Mouse (Mus musculus): ENCODE data around the gene Cotl1. TPM values are rescaled to one million over a fixed set of nuclear protein-coding genes. Genes with fewer than 3 reads are reported as not detected.
A peak's percentile ranks its signal among the peaks of the same experiment; 100 is the strongest.

Cotl1 gene
- polyA plus RNA-seq, 1 experiment, result 149 TPM

GRCm38 (mm10) chr8:119816219-119816618, 24.1 kb downstream of the Cotl1 start:
- no peak for DNase-seq

GRCm38 (mm10) chr8:119812650-119813431, 27.5 kb downstream of the Cotl1 start:
- no peaks in the 10 kb centered on the region for H3K27me3 ChIP-seq (ENCODE audit: control insufficient read depth, insufficient read depth, low read length)
- H3K27ac ChIP-seq (ENCODE audit: insufficient read depth, low read length), result no peak overlapping the region
- DNase-seq, result no peak
- H3K4me1 ChIP-seq (ENCODE audit: control insufficient read depth, insufficient read depth, low read length), result peaks cover 7% of the 10 kb centered on the region
- no peak overlapping the region for H3K4me3 ChIP-seq (replicated peaks; ENCODE audit: insufficient read depth, low read depth, low read length)
- TF ChIP-seq POLR2A (IDR thresholded peaks at IDR 0.05; ENCODE audit: borderline replicate concordance, insufficient read depth, low read length), result no peak
- TF ChIP-seq CTCF (IDR thresholded peaks at IDR 0.05; ENCODE audit: borderline replicate concordance, insufficient read depth, low read depth, low read length), result no peak
- 88% methylated on average over 12 of the region's 12 CpGs for WGBS

More at GRCm38 (mm10) chr8:119816219-119816618, 24.1 kb downstream of the Cotl1 start:
- Histone ChIP-seq H3K27me3 (ENCODE audit: control insufficient read depth, insufficient read depth, low read length) (no peaks in the 10 kb centered on the region), H3K27ac (ENCODE audit: insufficient read depth, low read length) (no peak overlapping the region), H3K4me1 (ENCODE audit: control insufficient read depth, insufficient read depth, low read length) (peaks cover 15% of the 10 kb centered on the region), H3K4me3 (replicated peaks; ENCODE audit: insufficient read depth, low read depth, low read length) (no peak overlapping the region)
- 72% methylated on average over 6 of the region's 6 CpGs for WGBS
- TF ChIP-seq POLR2A (IDR thresholded peaks at IDR 0.05; ENCODE audit: borderline replicate concordance, insufficient read depth, low read length) (no peak), CTCF (IDR thresholded peaks at IDR 0.05; ENCODE audit: borderline replicate concordance, insufficient read depth, low read depth, low read length) (no peak)

- peaks cover 12% of the 10 kb centered on the region for H3K4me1 ChIP-seq (ENCODE audit: control insufficient read depth, insufficient read depth, low read length)
- H3K27me3 ChIP-seq (ENCODE audit: control insufficient read depth, insufficient read depth, low read length), result no peaks in the 10 kb centered on the region
- no peak for DNase-seq
- no peak overlapping the region for H3K27ac ChIP-seq (ENCODE audit: insufficient read depth, low read length)
- WGBS, result 52% methylated on average over 6 of the region's 6 CpGs
- no peak for TF ChIP-seq POLR2A (IDR thresholded peaks at IDR 0.05; ENCODE audit: borderline replicate concordance, insufficient read depth, low read length)
- TF ChIP-seq CTCF (IDR thresholded peaks at IDR 0.05; ENCODE audit: borderline replicate concordance, insufficient read depth, low read depth, low read length), result no peak
- no peak overlapping the region for H3K4me3 ChIP-seq (replicated peaks; ENCODE audit: insufficient read depth, low read depth, low read length)
These were observed 28.4 kb downstream of the Cotl1 start for GRCm38 (mm10) chr8:119811925-119812324.

GRCm38 (mm10) chr8:119810953-119811499, 29.3 kb downstream of the Cotl1 start:
- Histone ChIP-seq H3K4me1 (ENCODE audit: control insufficient read depth, insufficient read depth, low read length) (peaks cover 18% of the 10 kb centered on the region), H3K4me3 (replicated peaks; ENCODE audit: insufficient read depth, low read depth, low read length) (no peak overlapping the region), H3K27ac (ENCODE audit: insufficient read depth, low read length) (no peak overlapping the region), H3K27me3 (ENCODE audit: control insufficient read depth, insufficient read depth, low read length) (no peaks in the 10 kb centered on the region)
- TF ChIP-seq POLR2A (IDR thresholded peaks at IDR 0.05; ENCODE audit: borderline replicate concordance, insufficient read depth, low read length) (no peak), CTCF (IDR thresholded peaks at IDR 0.05; ENCODE audit: borderline replicate concordance, insufficient read depth, low read depth, low read length) (no peak)
- 93% methylated on average over 14 of the region's 14 CpGs for WGBS
- DNase-seq, result no peak

DNA sequence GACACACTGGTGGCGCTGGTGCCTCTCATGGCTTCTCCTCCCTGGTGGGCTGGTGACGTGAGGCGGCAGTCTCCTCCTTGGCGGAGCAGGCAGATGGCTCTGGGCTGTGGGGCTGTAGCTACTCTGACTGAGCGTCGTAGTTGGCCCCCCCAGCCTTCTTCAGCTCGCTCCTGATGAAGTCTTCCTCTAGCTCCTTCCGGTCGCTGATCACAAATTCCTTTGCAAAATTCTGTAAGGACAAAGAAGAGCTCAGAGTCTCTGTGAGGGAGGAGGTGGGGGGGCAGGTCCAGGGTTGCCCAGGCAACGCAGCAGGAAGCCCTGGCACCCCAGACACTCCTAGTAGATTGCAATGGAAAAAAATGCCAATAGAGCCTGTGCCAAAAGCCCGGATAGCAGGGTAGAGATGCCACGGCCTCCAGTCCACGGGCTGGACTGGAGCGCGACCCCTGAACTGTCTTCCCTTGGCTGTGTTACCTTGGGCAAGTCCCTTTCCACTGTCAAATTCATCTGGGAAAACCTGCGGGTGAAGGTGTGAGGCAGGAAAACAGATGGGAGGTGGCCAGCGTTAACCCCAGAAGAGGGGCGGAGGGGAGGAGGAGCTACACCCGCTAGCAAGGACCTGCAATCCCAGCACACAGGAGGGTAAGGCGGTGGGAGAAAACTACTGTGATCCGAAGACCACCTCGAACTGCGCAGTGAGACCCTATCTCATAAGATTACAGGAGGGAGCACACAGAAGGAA, 30.0 kb downstream of the Cotl1 start:
- Histone ChIP-seq H3K27me3 (ENCODE audit: control insufficient read depth, insufficient read depth, low read length) (no peaks in the 10 kb centered on the region), H3K27ac (ENCODE audit: insufficient read depth, low read length) (no peak overlapping the region), H3K4me3 (replicated peaks; ENCODE audit: insufficient read depth, low read depth, low read length) (no peak overlapping the region), H3K4me1 (ENCODE audit: control insufficient read depth, insufficient read depth, low read length) (peaks cover 24% of the 10 kb centered on the region)
- no peak for TF ChIP-seq POLR2A (IDR thresholded peaks at IDR 0.05; ENCODE audit: borderline replicate concordance, insufficient read depth, low read length)
- no peak for TF ChIP-seq CTCF (IDR thresholded peaks at IDR 0.05; ENCODE audit: borderline replicate concordance, insufficient read depth, low read depth, low read length)
- DNase-seq, result peak in 1 of 2 experiments; percentile 47
- WGBS, result 62% methylated on average over 23 of the region's 23 CpGs

DNA sequence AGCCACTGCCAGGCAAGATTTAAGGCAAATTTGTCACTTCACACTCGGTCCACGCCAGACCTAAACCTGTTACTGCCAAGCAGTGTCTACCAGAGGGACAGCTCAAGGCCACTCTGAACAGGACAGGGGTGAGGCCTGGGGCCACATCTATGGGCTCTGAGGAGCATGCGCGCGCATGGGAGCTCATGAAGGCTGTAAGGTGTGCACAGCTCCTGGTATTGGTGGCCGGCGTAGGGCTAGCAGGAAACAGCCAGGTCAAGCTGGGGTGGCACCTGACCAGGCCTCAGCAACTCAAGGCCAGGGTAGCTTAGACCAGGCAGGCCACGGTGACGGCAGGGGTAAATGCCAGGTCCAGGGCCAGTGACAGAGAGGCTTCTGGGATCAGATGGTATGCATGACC, 30.7 kb downstream of the Cotl1 start:
- Histone ChIP-seq H3K27me3 (ENCODE audit: control insufficient read depth, insufficient read depth, low read length) (no peaks in the 10 kb centered on the region), H3K4me1 (ENCODE audit: control insufficient read depth, insufficient read depth, low read length) (peaks cover 26% of the 10 kb centered on the region), H3K27ac (ENCODE audit: insufficient read depth, low read length) (no peak overlapping the region), H3K4me3 (replicated peaks; ENCODE audit: insufficient read depth, low read depth, low read length) (no peak overlapping the region)
- no peak for DNase-seq
- TF ChIP-seq CTCF (IDR thresholded peaks at IDR 0.05; ENCODE audit: borderline replicate concordance, insufficient read depth, low read depth, low read length) (no peak), POLR2A (IDR thresholded peaks at IDR 0.05; ENCODE audit: borderline replicate concordance, insufficient read depth, low read length) (no peak)
- WGBS, result 87% methylated on average over 9 of the region's 9 CpGs

DNA sequence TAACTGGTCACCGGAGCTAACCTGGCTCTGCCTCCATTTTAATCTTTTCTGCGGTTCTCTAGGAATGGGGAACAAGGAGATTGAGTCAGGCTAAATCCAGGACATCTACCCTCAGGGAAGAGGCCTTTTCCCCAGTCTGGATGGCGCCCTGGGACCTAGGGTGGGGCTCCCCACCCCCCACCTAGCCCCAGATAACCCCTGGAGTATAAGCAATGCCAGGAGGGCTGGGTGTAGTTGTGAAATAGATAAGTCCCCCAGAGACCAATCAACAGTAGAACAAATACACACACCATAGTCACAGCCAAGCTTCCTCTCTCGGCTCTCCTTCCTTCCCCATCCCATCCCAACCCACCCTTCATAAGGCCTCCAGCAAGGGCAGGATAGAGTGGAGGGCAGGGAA, 32.7 kb downstream of the Cotl1 start:
- H3K27me3 ChIP-seq (ENCODE audit: control insufficient read depth, insufficient read depth, low read length), result no peaks in the 10 kb centered on the region
- H3K4me3 ChIP-seq (replicated peaks; ENCODE audit: insufficient read depth, low read depth, low read length), result no peak overlapping the region
- peaks cover 26% of the 10 kb centered on the region for H3K4me1 ChIP-seq (ENCODE audit: control insufficient read depth, insufficient read depth, low read length)
- no peak for DNase-seq
- WGBS, result 94% methylated on average over 4 of the region's 4 CpGs
- TF ChIP-seq POLR2A (IDR thresholded peaks at IDR 0.05; ENCODE audit: borderline replicate concordance, insufficient read depth, low read length) (no peak), CTCF (IDR thresholded peaks at IDR 0.05; ENCODE audit: borderline replicate concordance, insufficient read depth, low read depth, low read length) (no peak)
- no peak overlapping the region for H3K27ac ChIP-seq (ENCODE audit: insufficient read depth, low read length)

Measured in cerebellum, adult 2 months (tissue).